Mouse (Mus musculus) heart, embryonic 11.5 days (tissue): ENCODE measurements at regions not wholly inside any gene's neighbourhood (a gene's known extent, or its start where the extent isn't known, plus 50 kb on each side); places are given as distances from the start of the nearest gene placed in this dataset.

Experiments used
- ATAC-seq: fragments of 200-750 bp; cut with Nextera tagmentation; replicated peaks from 2 replicates; pipeline ENCODE4 v1.8.0; 2017; ENCODE audit warnings: moderate library complexity; ENCODE audit not compliant: insufficient number of reproducible peaks, low FRiP score, low TSS enrichment
- H3K27ac ChIP-seq: fragments of 300-500 bp; sonication (generic); 2 replicates; pipeline ENCODE4 v1.5.1; 2014; ENCODE audit warnings: mild to moderate bottlenecking, low read depth, low read length
- H3K27me3 ChIP-seq: fragments of 300-500 bp; sonication (generic); 2 replicates; pipeline ENCODE4 v1.6.1; 2014; ENCODE audit warnings: mild to moderate bottlenecking, low read length, mixed read lengths; ENCODE audit not compliant: control insufficient read depth, insufficient read depth
- H3K36me3 ChIP-seq: fragments of 300-500 bp; sonication (generic); 2 replicates; pipeline ENCODE4 v1.6.1; 2014; ENCODE audit warnings: mild to moderate bottlenecking, low read length, moderate library complexity, mixed read lengths; ENCODE audit not compliant: control insufficient read depth, insufficient read depth
- H3K4me1 ChIP-seq: fragments of 300-500 bp; sonication (generic); 2 replicates; pipeline ENCODE4 v1.6.1; 2014; ENCODE audit warnings: low read length; ENCODE audit not compliant: control insufficient read depth, insufficient read depth
- H3K4me2 ChIP-seq: fragments of 300-500 bp; sonication (generic); 2 replicates; pipeline ENCODE4 v1.6.1; 2014; ENCODE audit warnings: mild to moderate bottlenecking, moderate library complexity
- H3K4me3 ChIP-seq: fragments of 300-500 bp; sonication (generic); 2 replicates; pipeline ENCODE4 v1.5.1; 2014; ENCODE audit warnings: low read depth, low read length
- H3K9ac ChIP-seq: fragments of 300-500 bp; sonication (generic); 2 replicates; pipeline ENCODE4 v1.6.1; 2014; ENCODE audit warnings: mild to moderate bottlenecking, low read depth, low read length, moderate library complexity
- H3K9me3 ChIP-seq: fragments of 300-500 bp; sonication (generic); replicated peaks from 2 replicates; pipeline ENCODE4 v1.6.1; 2016; ENCODE audit warnings: low read length; ENCODE audit not compliant: control insufficient read depth
- WGBS: fragments of 180-500 bp; shearing (Covaris S2); extraction: QIAGEN DNeasy Blood & Tissue Kit; methylation state at CpG from one replicate; pipeline ENCODE4 v1.1.7; 2014; ENCODE audit not compliant: insufficient replicate concordance; 5-methylcytosine and 5-hydroxymethylcytosine counted together

- H3K27ac ChIP-seq, result no peak overlapping the region
- H3K4me3 ChIP-seq, result no peak overlapping the region
- H3K9ac ChIP-seq, result no peak overlapping the region
- no peaks in the 10 kb centered on the region for H3K36me3 ChIP-seq
- H3K27me3 ChIP-seq, result no peaks in the 10 kb centered on the region
- no peaks in the 10 kb centered on the region for H3K9me3 ChIP-seq
- ATAC-seq, result no peak
- no peaks in the 10 kb centered on the region for H3K4me1 ChIP-seq
- H3K4me2 ChIP-seq, result no peak overlapping the region
These were observed 325.3 kb upstream of the Rasgrp1 start for GRCm38 (mm10) chr2:117668137-117668536.

- Histone ChIP-seq H3K4me3 (no peak overlapping the region), H3K27me3 (no peaks in the 10 kb centered on the region), H3K27ac (no peak overlapping the region), H3K4me1 (no peaks in the 10 kb centered on the region), H3K4me2 (no peak overlapping the region), H3K9me3 (no peaks in the 10 kb centered on the region), H3K9ac (no peak overlapping the region), H3K36me3 (no peaks in the 10 kb centered on the region)
- WGBS, result 63% methylated on average over 1 of the region's 1 CpGs
- ATAC-seq, result no peak
These were observed 332.1 kb upstream of the Rasgrp1 start for GRCm38 (mm10) chr2:117674877-117675276.

GRCm38 (mm10) chr2:117678650-117679049, 335.8 kb upstream of the Rasgrp1 start:
- no peak overlapping the region for H3K4me3 ChIP-seq
- H3K27ac ChIP-seq, result no peak overlapping the region
- WGBS, result 49% methylated on average over 4 of the region's 4 CpGs
- no peaks in the 10 kb centered on the region for H3K9me3 ChIP-seq
- H3K36me3 ChIP-seq, result no peaks in the 10 kb centered on the region
- H3K4me1 ChIP-seq, result no peaks in the 10 kb centered on the region
- no peaks in the 10 kb centered on the region for H3K27me3 ChIP-seq
- no peak for ATAC-seq
- H3K4me2 ChIP-seq, result no peak overlapping the region
- no peak overlapping the region for H3K9ac ChIP-seq

GRCm38 (mm10) chr2:117685836-117686453, 343.1 kb upstream of the Rasgrp1 start:
- Histone ChIP-seq H3K36me3 (no peaks in the 10 kb centered on the region), H3K27ac (no peak overlapping the region), H3K27me3 (no peaks in the 10 kb centered on the region), H3K4me2 (no peak overlapping the region), H3K9ac (no peak overlapping the region), H3K4me1 (no peaks in the 10 kb centered on the region), H3K4me3 (no peak overlapping the region), H3K9me3 (no peaks in the 10 kb centered on the region)
- WGBS, result 73% methylated on average over 4 of the region's 4 CpGs
- ATAC-seq, result no peak

- Histone ChIP-seq H3K9me3 (no peaks in the 10 kb centered on the region), H3K4me2 (no peak overlapping the region), H3K27me3 (no peaks in the 10 kb centered on the region), H3K4me1 (no peaks in the 10 kb centered on the region), H3K9ac (no peak overlapping the region), H3K36me3 (no peaks in the 10 kb centered on the region), H3K27ac (no peak overlapping the region), H3K4me3 (no peak overlapping the region)
- 60% methylated on average over 4 of the region's 4 CpGs for WGBS
- no peak for ATAC-seq
These were observed 350.7 kb upstream of the Rasgrp1 start for GRCm38 (mm10) chr2:117693537-117693936.

- no peaks in the 10 kb centered on the region for H3K36me3 ChIP-seq
- H3K27me3 ChIP-seq, result no peaks in the 10 kb centered on the region
- no peak for ATAC-seq
- H3K4me2 ChIP-seq, result no peak overlapping the region
- no peak overlapping the region for H3K27ac ChIP-seq
- 63% methylated on average over 7 of the region's 7 CpGs for WGBS
- no peaks in the 10 kb centered on the region for H3K9me3 ChIP-seq
- H3K4me3 ChIP-seq, result no peak overlapping the region
- H3K9ac ChIP-seq, result no peak overlapping the region
- H3K4me1 ChIP-seq, result no peaks in the 10 kb centered on the region
These were observed 367.5 kb upstream of the Rasgrp1 start for GRCm38 (mm10) chr2:117710173-117710813.

GRCm38 (mm10) chr2:117724066-117724465, 381.3 kb upstream of the Rasgrp1 start:
- H3K4me2 ChIP-seq, result no peak overlapping the region
- H3K4me3 ChIP-seq, result no peak overlapping the region
- H3K9me3 ChIP-seq, result no peaks in the 10 kb centered on the region
- H3K9ac ChIP-seq, result no peak overlapping the region
- no peaks in the 10 kb centered on the region for H3K4me1 ChIP-seq
- WGBS, result 81% methylated on average over 4 of the region's 4 CpGs
- ATAC-seq, result no peak
- no peaks in the 10 kb centered on the region for H3K36me3 ChIP-seq
- no peak overlapping the region for H3K27ac ChIP-seq
- no peaks in the 10 kb centered on the region for H3K27me3 ChIP-seq

GRCm38 (mm10) chr2:117731253-117731652, 380.4 kb upstream of the Thbs1 start:
- 71% methylated on average over 2 of the region's 2 CpGs for WGBS
- no peaks in the 10 kb centered on the region for H3K27me3 ChIP-seq
- H3K4me2 ChIP-seq, result no peak overlapping the region
- no peak overlapping the region for H3K4me3 ChIP-seq
- H3K9ac ChIP-seq, result no peak overlapping the region
- no peak overlapping the region for H3K27ac ChIP-seq
- ATAC-seq, result no peak
- H3K36me3 ChIP-seq, result no peaks in the 10 kb centered on the region
- no peaks in the 10 kb centered on the region for H3K9me3 ChIP-seq
- no peaks in the 10 kb centered on the region for H3K4me1 ChIP-seq

GRCm38 (mm10) chr2:117742413-117742812, 369.3 kb upstream of the Thbs1 start:
- Histone ChIP-seq H3K4me2 (no peak overlapping the region), H3K9me3 (no peaks in the 10 kb centered on the region), H3K4me1 (peaks cover 5% of the 10 kb centered on the region; the same call in 1 of the 2 replicates), H3K36me3 (no peaks in the 10 kb centered on the region), H3K27me3 (no peaks in the 10 kb centered on the region), H3K9ac (no peak overlapping the region), H3K27ac (no peak overlapping the region), H3K4me3 (no peak overlapping the region)
- no peak for ATAC-seq
